Mouse (Mus musculus) spleen, embryonic (tissue): ENCODE measurements around the gene Enah.

ENCODE experiments used
- CTCF ChIA-PET: fragments of 350-600 bp; sonication (Branson Sonifier 250); formaldehyde crosslinking; loops from one replicate; lab custom pipeline; 2022; lab: Charles Lee

The Enah gene

DNA sequence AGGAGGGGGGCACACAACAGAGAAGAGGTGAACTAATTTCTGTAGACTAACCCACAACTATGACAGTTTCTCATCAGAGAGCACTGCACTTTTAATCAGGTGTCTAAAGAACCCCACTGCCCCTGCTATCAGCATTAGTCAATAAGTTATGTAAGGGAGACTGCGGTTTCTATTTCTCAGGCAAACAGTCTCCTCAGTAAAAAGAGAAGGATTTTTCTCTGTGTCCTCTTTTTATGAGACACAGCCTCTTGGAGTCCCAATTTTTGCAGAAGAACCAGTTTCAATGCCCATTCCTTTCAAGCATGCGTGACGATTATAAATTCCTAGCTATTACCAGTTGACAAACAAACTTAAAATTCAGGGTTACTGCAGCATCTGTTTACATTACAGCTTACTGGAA, 59.4 kb downstream of the Enah start:
- CTCF ChIA-PET = no interaction called here

DNA sequence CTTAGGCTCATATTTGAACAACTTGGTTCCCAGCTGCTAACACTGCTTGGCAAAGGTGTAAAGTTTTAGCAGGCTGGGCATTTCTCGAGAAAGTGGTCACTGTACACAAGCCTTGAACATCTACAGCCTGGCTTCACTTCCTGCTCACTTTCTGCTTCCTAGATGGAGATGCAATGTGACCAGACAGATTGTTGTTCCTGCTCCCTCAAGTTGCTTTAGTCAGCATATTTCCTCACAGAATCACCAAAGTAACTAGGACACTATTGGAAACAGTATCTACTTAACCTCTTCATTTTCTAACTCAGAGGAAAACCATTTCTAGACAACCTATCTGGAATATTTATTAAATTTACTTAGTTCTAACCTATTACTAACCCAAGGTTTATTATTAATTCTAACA, 61.4 kb downstream of the Enah start:
- CTCF ChIA-PET = no interaction called here

DNA sequence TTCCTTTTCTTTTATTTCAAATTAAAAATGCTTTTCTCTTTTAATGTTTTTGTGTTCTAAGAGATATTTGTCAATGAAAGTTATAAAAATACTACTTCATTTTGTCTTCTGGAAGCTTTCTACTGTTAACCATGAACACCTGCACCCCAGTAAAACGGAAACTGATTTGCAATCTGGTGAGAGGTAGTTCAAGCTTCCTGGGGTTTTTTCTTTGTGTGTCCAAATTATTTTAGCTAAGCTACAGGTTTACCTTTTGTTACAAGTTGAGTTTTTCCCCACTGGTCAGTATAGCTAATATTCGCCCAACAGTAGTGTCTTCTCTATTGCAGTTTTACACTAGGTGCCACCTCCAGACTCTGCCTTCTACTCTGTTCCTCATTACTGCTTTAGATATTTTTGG, 62.1 kb downstream of the Enah start:
- CTCF ChIA-PET = no interaction called here

DNA sequence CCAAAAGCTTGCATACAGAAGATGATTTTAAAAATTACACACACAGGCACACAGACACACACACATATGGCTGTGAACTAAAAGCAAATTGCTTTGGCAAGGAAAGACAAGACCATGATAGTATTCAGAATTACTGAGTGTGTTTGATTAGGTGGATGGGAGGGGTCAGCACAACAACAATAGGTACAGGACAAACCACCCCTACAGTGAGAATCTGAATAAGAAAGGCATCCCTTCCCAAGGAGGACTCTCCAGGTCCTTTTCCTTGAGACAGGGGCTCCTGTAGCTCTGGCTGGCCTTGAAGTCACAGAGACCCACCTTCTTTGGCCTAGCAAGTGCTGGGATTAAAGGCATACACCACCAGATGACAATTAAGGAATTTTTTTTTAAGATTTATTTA, 66.2 kb downstream of the Enah start:
- CTCF ChIA-PET = no interaction called here

- CTCF ChIA-PET = no interaction called here
Measured at GRCm38 (mm10) chr1:181951266-181951665, 68.5 kb downstream of the Enah start.

DNA sequence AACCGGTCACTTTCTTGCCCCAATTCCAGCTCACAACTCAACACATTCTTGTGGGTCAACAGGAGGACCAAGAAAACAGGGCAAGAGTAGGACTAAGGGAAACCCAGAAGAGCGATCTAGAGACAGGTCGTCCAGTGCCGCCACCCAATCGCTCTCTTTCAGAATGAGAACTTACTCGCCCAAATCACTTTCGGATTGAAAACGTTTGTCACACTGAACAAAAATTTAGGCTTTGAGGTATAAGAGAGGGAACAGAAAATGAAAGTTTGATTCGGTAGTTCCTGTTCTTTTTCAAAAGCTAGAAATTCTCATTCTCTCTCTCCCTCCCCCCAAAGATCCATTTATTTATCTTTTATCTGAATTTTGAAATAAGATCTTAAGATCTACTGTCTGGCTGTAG, 69.1 kb downstream of the Enah start:
- CTCF ChIA-PET = no interaction called here

DNA sequence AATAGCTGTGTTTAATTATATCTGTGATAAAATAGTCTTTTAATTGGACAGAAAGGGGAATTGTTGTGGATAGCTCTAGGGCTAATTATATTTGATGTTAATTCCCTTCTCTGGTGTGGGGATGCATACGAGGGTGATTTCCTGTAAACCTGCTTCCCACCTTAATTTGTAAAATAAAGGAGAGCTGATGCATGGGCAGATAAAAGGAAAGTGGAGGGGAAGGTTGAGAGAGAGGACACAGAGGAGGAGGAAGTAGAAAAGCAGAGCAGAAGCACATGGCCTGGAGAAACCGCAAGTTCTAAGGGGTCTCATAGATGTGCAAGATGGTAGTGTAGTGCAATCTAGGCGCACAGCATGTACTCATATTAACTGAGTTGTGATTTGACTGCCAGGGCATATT, 71.6 kb downstream of the Enah start:
- CTCF ChIA-PET = no interaction called here

DNA sequence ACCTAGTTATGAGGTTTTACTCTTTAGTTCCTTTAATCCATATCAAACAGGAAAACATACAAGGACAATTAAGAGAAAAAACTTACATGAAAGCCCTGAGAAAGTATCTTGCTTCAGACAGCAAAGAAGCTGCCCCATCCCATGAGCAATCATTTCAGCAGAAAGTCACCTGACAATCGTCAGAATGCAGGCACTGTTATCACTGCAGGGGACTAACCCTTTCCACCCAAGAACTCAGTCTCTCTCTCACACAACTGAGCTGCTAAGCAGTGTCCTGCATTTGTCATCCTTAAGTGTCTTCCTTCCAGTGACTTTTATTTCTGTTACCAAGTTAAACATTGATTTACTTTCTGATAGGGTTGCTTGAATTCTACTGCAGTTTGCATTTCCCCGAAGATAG, 82.7 kb downstream of the Enah start:
- CTCF ChIA-PET = no interaction called here

DNA sequence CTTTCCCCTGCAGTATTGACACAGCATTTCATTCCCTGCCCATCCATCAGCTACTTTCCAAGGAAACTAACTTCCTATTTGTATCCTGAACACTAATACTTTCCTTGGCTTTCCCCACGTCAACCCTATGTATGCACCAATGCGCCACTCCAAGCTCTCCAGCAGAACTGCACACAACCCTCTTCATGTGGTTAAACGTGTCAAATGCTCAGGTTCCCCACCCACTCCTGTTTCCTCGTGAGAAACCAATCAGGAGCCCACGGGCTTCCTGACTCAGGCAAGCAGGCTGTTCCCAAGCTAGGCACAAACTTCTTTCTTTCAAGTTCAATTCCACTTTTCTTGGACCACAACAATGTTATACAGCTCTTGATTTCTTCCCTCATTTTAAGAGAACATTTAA, 91.4 kb downstream of the Enah start:
- CTCF ChIA-PET = no interaction called here

- CTCF ChIA-PET = no interaction called here
Measured at GRCm38 (mm10) chr1:181923384-181923783, 96.4 kb downstream of the Enah start.

DNA sequence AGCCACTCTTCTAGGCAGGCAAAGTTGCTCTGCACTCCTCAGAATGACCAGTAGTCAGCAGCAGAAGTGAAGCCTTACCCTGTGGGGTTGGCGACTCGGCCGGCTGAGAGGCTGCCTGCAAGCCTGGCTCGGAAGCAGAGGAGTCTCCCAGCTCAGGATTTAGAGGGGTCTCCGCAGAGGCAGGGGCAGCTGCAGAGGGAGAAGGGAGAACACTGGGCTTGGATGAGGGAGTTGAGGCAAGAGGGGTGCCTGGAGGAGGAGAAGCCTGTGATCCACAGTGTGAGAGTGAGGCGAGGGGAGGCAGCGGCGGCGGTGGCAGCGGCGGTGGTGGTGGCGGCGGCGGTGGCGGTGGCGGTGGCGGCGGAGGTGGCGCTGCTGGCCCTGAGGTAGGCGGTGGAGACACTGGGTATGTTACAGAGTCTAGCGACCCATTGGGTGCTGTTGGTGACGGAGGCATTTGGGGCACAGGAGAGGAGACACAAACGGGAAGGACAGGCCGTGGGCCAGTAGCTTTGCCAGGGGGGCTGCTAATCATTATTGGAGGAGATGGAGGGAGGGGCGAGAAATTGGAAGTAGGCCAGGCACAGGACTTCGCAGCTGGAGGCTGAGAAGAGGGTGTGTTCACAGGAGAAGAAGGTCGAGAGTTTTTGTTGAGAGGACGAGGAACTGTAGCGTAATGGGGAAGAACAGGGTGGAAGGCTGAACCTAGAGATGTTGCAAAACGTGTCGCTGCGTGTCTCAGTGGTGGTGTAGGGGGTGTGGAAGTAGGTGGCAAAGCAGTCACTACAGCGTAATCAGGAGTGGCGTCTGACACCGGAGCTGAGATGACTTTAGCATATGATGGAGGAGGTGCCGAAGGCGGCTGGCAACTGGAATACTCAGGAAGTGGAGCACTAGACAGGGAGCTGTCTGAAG, 98.0 kb downstream of the Enah start:
- CTCF ChIA-PET = interaction anchor here (0.7 kb wide), 1 partner anchor 125 kb away, joined by 3 read pairs; no protein-coding TSS in a partner anchor

GRCm38 (mm10) chr1:181911841-181912240, 107.9 kb downstream of the Enah start:
- CTCF ChIA-PET = no interaction called here

DNA sequence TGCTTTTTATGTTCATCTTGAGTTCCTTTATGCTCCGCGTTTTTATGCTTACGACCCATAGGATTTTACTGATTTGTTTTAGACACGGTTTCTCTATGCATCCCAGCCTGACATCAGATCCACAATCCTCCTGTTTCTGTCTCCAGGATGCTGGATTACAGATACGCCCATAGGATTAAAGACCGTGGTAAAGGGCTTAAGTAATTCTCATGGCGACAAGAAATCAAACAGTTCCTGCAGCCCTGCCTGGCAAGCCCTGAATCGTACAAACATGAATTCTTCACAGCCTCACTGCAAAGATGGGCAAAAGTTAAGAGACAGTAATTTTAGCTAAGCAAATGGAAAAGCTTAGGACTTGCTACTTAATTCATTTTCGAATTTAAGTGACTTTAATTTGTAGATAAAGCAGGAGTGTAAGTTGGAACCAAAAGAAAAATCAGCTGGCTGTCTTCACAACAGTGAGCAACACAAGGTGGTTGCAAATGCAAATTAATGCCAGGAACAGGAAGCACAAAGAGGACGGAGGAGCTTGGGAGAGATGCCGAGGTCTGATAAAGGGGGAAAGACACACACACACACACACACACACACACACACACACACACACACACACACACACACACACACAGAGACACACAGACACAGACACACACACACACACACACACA, 118.0 kb downstream of the Enah start:
- CTCF ChIA-PET = no interaction called here

- CTCF ChIA-PET = no interaction called here
Measured at GRCm38 (mm10) chr1:181900846-181901245, 118.9 kb downstream of the Enah start.

DNA sequence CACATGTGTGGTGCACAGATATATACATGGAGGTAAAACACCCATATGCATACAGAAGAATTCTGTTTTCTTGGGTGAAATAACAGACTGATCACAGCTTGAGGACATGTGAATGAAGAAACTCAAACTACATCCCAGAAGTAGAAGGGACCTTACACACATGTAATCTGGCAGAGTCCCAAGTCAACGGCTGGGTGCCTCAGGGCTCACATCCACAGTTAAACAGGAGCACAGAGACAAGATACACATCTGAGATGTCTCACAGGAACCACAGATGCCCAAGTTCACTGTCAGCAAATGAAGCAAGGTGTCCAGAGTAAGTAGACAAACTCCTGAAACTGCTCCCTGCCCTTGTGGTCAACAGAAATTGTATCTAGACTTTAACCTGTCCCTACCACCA, 120.8 kb downstream of the Enah start:
- CTCF ChIA-PET = no interaction called here

DNA sequence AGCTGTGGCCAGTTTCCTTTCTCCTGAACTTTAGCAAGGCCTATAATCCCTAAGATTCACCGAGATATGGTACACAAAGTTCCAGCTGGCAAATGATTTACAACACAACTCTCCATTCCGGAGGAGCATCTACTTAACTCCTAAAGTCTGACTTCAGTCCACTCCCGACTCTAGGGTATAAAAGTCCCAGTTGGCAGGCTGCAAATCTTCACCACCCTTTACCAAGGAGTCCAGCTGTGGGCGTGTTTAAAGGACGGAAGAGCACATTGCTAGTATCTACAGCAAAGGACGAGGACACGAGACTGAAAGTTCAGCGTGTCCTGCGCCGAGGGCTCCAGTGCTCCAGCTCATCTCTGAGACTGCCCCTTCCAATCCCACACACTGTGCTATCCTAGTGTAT, 122.8 kb downstream of the Enah start:
- CTCF ChIA-PET = no interaction called here

- CTCF ChIA-PET = interaction anchor here (0.6 kb wide), 1 partner anchor 10 kb away, joined by 5 read pairs; no protein-coding TSS in a partner anchor
Measured at GRCm38 (mm10) chr1:181893721-181894120, 126.1 kb downstream of the Enah start.

DNA sequence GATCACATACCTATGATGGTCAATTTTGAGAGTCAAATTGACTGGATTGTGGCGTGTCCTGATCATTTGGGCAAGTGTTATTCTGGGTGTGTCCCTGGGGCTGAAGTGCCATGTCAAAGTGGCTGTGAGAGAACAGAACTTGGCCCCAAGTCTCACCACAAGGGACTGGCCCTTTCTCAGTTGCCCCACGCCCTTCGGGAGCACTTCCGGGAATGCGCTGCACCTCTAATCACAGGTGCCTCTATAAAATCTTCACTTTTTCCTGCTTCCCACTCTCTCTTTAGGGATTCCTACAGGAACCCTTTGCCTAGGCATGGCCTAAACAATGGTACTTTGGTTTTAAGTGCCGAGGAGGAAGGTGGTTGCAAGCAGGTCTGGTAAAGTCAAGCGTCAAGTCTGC, 130.1 kb downstream of the Enah start:
- CTCF ChIA-PET = interaction anchor here (0.6 to 1.1 kb wide), 3 partner anchors 22 to 251 kb away, joined by 3 to 5 read pairs (median 4); no protein-coding TSS in a partner anchor

GRCm38 (mm10) chr1:181888801-181889200, 131.0 kb downstream of the Enah start:
- CTCF ChIA-PET = interaction anchor here (0.7 to 1.1 kb wide), 3 partner anchors 45 to 231 kb away, joined by 3 to 4 read pairs (median 4); no protein-coding TSS in a partner anchor

DNA sequence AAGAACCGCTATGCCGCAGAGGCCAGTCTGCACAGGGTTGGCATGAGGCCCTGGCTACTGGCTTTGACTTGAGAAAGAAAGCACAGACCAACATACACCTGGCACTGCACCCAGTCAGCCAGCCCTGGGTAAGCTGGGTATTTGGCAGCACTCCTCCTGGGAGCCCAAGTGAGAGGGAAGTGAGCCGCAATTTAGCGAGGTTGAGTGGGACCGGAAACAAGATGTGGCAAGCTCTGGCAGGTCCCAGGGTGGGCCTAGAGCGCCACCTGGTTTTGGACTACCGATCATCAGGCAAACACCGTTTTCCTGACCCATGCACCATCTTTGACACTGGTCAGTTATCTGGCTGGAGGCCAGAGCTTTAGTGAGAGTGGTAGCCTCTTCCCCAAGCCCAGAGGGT, 138.3 kb downstream of the Enah start:
- CTCF ChIA-PET = interaction anchor here (0.5 to 1.0 kb wide), 5 partner anchors 9 to 243 kb away, joined by 3 to 5 read pairs (median 3); no protein-coding TSS in a partner anchor

DNA sequence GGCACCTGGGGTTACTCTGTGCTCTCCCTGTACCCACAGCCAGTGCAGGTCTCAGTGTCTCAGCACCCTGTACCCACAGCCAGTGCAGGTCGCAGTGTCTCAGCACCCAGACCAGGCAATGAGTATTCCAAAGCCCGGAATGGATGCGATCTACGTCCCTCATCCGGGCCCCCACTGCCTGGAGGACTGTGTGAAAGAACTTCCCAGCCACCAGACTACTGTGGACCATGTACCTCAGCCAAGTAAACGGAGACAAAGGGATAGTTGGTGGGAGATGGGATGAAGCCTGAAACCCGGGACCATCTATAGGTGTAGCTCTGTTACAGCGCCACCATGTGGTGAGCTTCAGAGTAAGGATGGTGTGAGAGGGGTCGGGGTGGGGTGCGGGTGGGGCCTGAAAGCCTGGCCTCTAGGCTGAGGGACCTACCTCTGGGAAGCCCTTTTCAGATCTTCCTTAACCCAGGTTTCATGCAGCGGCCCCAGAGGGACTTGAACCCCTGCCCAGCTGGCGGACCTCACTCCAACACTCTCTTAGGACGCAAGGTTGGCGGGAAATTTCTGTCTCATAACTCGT, 139.0 kb downstream of the Enah start:
- CTCF ChIA-PET = interaction anchor here (0.6 to 0.8 kb wide), 2 partner anchors 10 to 31 kb away, joined by 3 read pairs; no protein-coding TSS in a partner anchor

DNA sequence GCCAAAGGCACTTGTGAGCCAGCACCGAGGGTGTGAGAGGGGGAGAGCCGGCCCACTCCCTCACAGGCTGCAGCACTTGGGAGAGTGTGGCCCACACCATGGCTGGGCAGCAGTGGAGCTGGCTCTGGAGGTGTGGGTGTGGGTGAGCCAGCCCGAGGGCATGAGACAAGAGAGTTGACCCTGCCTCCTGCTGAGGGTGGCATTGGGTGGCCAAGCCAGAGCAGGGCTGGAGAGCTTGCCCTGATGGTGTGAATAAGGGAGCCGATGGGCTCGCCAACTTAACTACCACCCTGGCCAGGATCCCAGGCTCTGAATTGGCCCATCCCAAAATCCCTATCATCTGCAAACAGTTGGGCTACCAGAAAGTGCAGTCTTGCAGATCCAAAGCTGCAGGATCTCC, 141.4 kb downstream of the Enah start:
- CTCF ChIA-PET = interaction anchor here (0.8 to 1.4 kb wide), 2 partner anchors 36 to 50 kb away, joined by 7 to 8 read pairs; no protein-coding TSS in a partner anchor
